Mouse (Mus musculus): ENCODE measurements around the gene Elmo1.

DNA sequence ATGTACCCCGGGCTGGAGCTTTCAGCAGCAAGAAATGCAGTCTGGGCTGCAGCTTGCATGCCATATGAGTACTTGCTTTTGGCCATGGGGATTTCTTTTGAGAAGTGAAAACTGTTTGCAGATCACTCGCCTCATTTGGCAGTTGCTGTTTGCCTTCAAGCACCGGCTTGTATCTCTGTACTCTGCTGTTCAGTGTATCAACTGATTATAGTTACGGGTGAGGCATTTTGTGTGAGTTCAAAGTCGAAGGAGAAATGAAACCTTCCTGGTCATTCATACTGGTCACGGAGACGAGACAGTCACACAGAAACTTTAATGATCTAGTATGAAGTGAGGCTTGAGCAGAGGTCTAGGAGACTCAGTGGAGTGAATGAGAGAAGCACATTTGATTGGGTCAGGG lies 34.6 kb downstream of the Elmo1 start:
- TF ChIP-seq CTCF (IDR thresholded peaks at IDR 0.05; ENCODE audit: low read depth, low read length) (no peak), POLR2AphosphoS5 (IDR thresholded peaks at IDR 0.05; ENCODE audit: insufficient replicate concordance, low read depth, low read length) (no peak), TAL1 (conservative IDR thresholded peaks at IDR 0.05; ENCODE audit: low read depth, low read length) (no peak)
